In the genomic region with DNA sequence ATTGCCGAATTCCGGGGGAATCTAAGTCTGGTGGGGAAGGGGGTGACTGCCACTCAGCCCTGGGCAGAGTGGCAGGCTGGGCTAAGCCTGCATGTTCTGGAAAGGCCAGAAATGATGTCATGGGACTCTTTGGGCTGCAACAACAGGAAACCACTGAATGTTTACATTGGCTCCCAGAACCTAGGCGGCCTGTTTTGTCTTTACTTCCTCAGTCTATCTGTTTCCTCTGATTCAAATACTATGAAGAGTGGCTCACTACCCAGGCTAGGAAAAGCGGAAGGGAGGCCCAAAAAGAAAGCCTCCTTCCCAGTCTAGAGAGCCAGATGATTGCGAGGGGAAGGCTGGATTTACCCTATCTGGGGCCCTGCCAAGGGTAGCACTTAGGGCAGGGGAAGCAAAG, we compare ENCODE assay signal across 8 mouse cellular contexts.
DNase-seq lines count a peak whose midpoint lies in the region; ATAC-seq lines count a peak whose summit lies in the region.

No protein-coding gene starts in this region.

- H3K4me3 ChIP-seq in midbrain, embryonic 13.5 days (replicated peaks), result no peak overlapping the region

- no peak overlapping the region for H3K27ac ChIP-seq in midbrain, embryonic 13.5 days

- peak; percentile 3 for DNase-seq in thymus, postnatal 14 days
- no peak for DNase-seq in thymus, postnatal 4 days
- peak; percentile 5 for DNase-seq in gastrocnemius, postnatal 10 days
- peak; percentile 22 to 53 for DNase-seq in kidney, adult 8-10 months
- DNase-seq in cerebellum, adult 8-10 months, result no peak
- no peak for DNase-seq in frontal cortex, postnatal 25 days (ENCODE audit: low spot score in 2 of 2)

- no peaks in the 10 kb centered on the region for H3K4me1 ChIP-seq in midbrain, embryonic 13.5 days (replicated peaks)

- peak; percentile 91 for ATAC-seq in megakaryocyte, adult 5-6 weeks (ENCODE audit: poor library complexity, severe bottlenecking)
- ATAC-seq in midbrain, embryonic 13.5 days, result no peak

- H3K36me3 ChIP-seq in midbrain, embryonic 13.5 days, result no peaks in the 10 kb centered on the region

- no peak overlapping the region for H3K9ac ChIP-seq in midbrain, embryonic 13.5 days (replicated peaks)

- H3K27me3 ChIP-seq in midbrain, embryonic 13.5 days, result no peaks in the 10 kb centered on the region

- H3K4me2 ChIP-seq in midbrain, embryonic 13.5 days (replicated peaks), result no peak overlapping the region

- 81% methylated on average over 5 of the region's 5 CpGs for WGBS in midbrain, embryonic 13.5 days

- no peaks in the 10 kb centered on the region for H3K9me3 ChIP-seq in midbrain, embryonic 13.5 days

Comparison
In these comparisons a context has a peak if more than half of its experiments do, and no peak if none do; other contexts are left out.
1. DNase-seq: peak in thymus, postnatal 14 days (single experiment), gastrocnemius, postnatal 10 days (single experiment) and kidney, adult 8-10 months (2 of 2); none in thymus, postnatal 4 days (single experiment), cerebellum, adult 8-10 months (single experiment) and frontal cortex, postnatal 25 days (0 of 2).